Mouse (Mus musculus): ENCODE measurements around the gene Atp13a1.

The Atp13a1 gene

DNA sequence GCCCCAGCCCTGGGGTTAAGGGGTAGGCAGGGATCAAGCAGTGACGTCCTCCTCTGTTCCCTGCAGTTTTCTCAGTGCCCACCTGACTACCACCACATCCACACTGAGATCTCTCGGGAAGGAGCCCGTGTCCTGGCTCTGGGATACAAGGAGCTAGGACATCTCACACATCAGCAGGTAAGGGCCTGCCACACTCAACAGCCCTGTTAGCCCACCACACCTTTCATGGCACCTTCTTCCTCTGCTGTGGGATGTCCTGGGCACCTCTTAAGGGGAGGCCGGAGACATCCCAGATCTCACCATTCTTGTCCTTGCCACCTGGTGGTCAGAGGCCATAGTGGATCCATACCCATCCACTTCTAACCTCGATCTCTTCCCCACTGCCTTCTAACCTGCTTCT lies 9.0 kb downstream of the Atp13a1 start:
- DNase-seq (ENCODE audit: low read depth), result no peak

GRCm38 (mm10) chr8:69801796-69802195 lies 10.8 kb downstream of the Atp13a1 start:
- no peak for DNase-seq (ENCODE audit: low read depth)

- no peak for DNase-seq (ENCODE audit: low read depth)
Observed at GRCm38 (mm10) chr8:69802216-69802615, 11.3 kb downstream of the Atp13a1 start.

DNA sequence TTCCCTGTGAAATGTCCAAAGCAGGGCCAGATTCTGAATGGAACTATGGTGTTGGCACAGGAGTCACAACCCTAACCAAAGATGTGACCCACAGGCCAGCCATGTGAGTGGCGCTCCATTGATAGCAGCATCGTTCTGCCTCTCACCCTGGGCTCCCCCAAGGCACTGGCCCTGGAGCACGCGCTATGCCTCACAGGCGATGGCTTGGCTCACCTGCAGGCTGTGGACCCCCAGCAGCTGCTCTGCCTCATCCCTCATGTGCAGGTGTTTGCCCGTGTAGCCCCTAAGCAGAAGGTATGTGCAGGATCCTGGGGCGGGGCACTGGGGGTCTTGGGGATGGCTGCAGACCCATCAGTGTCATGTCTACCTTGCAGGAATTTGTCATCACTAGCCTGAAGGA lies 12.4 kb downstream of the Atp13a1 start:
- no peak for DNase-seq (ENCODE audit: low read depth)

DNA sequence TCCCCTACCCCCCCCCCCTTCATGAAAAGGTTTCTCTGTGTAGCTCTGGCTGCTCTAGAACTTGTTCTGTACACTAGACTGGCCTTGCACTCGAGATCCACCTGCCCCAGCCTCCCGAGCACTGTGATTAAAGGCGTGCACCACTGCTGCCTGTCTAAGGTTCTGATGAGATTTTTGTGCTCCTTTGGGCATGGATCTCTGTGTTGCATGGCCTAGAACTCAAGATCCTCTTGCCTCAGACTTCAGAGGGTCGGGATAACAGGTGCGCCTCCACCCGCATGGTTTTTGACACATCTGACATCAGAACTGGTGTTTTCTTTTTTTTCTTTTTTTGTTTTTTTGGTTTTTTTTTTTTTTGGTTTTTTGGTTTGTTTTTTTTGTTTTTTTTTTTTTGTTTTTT lies 13.6 kb downstream of the Atp13a1 start:
- DNase-seq (ENCODE audit: low read depth), result no peak

GRCm38 (mm10) chr8:69805086-69805485 lies 14.1 kb downstream of the Atp13a1 start:
- no peak for DNase-seq (ENCODE audit: low read depth)

DNA sequence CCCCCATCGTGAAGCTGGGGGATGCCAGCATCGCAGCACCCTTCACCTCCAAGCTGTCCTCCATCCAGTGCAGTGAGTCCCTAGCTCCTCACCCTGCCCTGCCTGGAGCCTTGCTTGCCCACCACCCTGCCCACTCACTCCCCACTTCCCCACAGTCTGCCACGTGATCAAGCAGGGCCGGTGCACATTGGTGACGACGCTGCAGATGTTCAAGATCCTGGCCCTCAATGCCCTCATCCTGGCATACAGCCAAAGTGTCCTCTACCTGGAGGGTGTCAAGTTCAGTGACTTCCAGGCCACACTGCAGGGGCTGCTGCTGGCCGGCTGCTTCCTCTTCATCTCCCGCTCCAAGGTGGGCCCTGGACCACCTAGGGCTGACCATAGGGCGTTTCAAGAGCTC lies 14.5 kb downstream of the Atp13a1 start:
- DNase-seq (ENCODE audit: low read depth), result no peak

DNA sequence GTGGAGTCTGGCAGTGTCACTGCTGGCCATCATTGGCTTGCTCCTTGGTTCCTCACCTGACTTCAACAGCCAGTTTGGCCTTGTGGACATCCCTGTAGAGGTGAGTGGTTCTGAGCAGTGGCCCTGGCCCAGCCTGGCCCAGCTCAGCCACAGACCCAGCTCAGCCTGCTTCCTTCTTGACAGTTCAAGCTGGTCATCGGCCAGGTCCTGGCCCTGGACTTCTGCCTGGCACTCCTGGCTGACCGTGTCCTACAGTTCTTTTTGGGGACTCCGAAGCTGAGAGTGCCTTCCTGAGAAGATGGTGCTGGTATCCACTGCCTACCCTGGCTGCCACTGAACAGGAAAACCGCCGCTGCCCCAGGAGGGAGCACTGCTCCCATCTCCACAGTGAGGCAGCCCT lies 16.3 kb downstream of the Atp13a1 start:
- no peak for DNase-seq (ENCODE audit: low read depth)

DNA sequence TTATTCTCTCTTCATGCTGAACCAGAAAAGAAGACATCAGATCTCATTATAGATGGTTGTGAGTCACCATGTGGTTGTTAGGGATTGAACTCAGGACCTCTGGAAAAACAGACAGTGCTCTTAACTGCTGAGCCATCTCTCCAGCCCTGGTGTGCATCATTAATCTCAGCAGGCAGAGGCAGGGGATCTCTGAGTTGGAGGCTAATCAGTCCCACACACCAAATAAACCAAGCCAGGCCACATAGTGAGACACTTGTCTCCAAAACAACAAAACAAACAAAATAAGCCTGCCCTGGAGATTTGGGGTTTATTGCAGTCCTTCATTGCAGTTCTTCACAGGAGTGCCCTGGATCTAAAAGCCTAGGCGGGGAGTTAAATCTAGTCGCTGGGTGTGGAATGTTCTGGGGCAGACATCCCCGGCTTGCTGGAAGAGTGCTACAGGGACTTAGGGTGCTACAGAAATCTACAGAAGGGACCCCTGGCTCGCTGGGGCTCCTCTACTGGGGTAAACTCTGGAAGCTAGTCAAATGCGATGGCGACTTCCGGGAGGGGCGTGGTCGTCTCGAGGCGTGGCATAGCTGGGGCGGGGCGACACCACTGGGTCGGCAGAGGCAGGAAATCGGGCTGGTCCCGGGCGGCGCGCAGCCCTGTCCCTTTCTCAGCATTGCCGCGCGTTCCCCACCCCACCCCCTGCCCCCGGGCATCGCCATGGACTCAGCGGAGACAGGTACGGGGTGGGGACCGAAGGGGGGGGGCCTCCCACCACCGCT lies 17.3 kb downstream of the Atp13a1 start, which contains the start of gene Gmip:
Gene Gmip (plus strand): TSS at position 586 of the 770 bp plus-strand sequence.
- DNase-seq (ENCODE audit: low read depth), result no peak

DNA sequence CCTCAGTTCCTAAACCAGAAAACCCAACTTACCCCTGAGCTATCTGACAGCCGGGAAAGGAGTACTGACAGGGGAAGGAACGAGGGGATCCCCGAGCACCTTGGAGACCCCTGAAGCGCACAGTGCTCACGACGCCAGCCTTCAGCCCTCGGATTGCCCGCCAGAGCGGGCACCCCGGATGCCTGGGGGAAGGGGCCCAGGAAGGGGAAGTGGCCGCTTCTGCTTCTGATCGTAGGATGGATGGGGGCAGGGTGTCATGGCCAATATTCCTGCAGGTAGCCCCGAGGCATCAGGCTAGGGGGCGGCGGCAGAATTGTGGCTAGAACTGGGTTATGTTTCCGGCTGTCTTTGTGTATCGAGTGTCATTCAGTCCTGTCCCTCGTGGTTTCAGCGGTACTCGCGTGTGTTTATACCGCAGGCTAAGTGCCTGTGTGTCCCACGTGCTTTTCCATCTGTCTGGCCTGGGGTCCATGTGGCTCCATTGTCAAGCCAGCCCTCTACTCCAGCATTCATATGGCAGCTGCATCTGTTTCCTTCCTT lies 18.0 kb downstream of the Atp13a1 start:
- no peak for DNase-seq (ENCODE audit: low read depth)

DNA sequence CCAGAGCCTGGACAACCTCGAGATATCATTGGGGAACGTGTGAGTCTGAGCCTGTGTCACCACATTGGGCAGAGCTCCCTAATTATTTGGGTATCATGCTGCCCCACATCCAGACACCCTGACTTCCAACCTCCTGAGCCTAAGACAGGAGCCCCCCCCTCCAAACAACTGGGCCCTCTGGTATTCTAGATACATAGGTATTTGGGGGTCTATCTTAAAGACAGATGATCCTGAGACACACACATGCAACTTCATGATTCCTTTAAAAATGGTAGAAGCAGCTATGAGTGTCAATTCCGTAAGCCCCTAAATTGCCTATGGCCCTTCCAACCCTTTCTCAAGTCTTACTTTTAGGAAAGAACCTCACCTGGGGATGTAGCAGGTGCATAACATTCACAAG lies 18.9 kb downstream of the Atp13a1 start:
- no peak for DNase-seq (ENCODE audit: low read depth)

- DNase-seq (ENCODE audit: low read depth), result no peak
Observed at GRCm38 (mm10) chr8:69814881-69815280, 23.9 kb downstream of the Atp13a1 start.

DNA sequence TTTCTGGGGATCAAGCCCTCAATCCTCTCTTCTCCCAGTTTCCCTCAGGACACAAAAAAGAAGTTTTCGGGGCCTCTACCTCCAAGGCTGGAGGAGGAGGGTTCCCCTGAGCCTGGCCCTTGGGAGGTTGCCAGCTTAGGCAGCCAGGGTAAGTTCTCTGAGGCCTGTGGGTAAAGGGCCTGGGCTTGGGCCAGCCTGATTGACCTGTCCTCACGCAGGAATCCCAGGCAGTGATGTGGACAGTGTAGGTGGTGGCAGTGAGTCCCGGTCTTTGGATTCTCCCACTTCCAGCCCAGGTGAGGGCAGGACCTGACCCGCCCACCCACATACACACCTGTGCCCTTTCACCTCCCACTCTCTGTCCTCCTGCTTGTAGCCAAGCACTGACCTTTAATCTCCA lies 24.4 kb downstream of the Atp13a1 start:
- DNase-seq (ENCODE audit: low read depth), result no peak

GRCm38 (mm10) chr8:69820466-69820865 lies 29.5 kb downstream of the Atp13a1 start:
- no peak for DNase-seq (ENCODE audit: low read depth)

GRCm38 (mm10) chr8:69821971-69822385 lies 31.0 kb downstream of the Atp13a1 start:
- DNase-seq (ENCODE audit: low read depth), result peak; percentile 33

DNA sequence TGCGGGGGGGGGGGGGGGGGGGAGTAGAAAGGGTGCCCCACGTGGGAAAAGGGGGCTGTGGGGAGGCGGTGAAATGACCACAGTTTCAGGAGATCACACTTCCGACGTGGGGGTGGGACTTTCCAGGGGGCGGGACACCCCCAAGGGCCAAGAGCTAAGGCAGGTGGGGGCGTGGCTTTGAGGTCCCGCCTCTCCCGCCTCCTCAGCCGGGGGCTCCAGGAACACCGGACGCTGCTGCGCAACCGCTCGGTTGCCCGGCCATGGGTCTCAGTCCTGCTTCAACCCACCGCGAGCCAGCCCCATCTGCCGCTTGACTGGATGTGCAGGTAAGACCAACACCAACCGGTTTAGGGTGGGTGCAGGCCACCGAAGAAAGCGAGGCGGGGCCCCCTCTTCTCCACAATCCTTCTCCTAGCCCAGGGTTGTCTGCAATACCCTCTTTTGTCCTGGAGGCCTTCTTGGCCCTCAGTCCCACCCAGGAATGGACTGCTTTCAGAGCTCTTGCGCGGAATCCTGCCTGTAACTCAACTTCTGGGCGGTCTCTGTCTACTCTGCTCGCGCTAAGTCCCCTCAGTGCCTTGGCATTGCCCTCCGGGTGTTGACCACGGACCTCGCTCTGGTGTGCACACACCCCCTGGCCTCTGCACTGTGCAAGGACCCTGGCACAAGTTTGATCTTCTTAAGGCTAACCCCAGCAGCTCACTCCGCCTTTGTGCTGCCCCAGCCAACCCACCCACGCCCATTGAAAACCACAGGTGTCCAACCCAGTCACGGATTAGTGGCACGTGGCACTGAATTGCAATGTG lies 31.6 kb downstream of the Atp13a1 start, which contains the start of gene Lpar2:
Gene Lpar2 (plus strand): TSS at position 44 of the 806 bp plus-strand sequence.
- peak; percentile 69 for DNase-seq (ENCODE audit: low read depth)

DNA sequence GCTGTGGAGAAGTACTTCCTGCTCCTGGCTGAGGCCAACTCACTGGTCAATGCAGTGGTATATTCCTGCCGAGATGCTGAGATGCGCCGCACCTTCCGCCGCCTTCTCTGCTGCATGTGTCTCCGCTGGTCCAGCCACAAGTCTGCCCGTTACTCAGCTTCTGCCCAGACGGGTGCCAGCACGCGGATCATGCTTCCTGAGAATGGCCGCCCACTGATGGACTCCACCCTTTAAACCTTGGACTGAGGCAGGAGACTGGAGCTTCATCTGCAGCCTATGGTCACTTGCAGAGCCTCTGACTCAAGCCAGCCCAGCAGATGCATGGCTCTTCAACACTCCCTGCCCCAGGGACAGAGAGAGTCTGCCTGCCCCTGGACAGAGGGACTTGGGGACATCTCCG lies 35.4 kb downstream of the Atp13a1 start:
- DNase-seq (ENCODE audit: low read depth), result no peak

- DNase-seq (ENCODE audit: low read depth), result peak; percentile 86
Observed at GRCm38 (mm10) chr8:69832298-69832853, 41.4 kb downstream of the Atp13a1 start, which contains the start of gene Pbx4. Gene Pbx4, plus strand, starts transcription at chr8:69832491.

GRCm38 (mm10) chr8:69837057-69837682 lies 46.2 kb downstream of the Atp13a1 start:
- no peak for DNase-seq (ENCODE audit: low read depth)

DNA sequence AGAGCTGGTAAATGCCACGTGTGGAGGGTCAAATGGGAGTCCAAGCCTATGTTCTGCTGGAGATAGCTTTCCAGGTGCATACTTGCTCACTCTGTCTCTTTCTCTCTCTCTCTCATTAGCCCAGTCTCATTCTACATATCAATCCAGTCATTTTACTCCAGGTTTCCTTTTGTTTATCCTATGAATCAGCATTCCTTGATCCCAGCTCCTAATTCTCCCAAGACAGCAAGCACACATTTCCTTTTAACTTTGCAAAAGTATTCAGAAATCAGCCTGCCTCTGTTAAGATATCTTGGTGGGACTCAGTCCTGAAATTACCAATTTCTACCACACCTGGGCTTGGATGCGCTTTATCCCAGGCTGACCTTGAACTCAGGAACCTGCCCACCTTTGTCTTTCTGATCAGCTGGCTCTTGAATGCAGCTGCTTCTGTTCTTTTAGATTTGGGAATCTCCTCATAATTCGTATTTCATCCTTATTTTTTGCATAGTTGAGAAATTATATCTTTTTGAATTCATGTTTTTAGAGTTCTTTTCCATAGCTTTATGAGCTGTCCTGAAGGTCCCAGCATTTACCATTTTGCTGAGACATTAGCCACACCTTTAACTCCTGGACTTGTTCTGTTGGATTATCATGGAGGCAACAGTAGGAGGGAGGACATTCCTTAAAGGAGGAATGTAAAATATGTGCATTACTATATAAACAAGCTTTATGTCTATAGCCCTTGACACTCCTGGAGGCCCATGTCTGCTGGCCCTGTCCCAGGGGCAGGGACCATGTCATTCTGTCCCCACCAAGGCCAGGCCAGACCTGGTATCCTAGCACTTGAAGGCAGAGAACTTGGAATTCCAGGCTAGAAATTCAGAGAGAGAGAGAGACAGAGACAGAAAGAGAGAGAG lies 56.5 kb downstream of the Atp13a1 start:
- no peak for DNase-seq (ENCODE audit: low read depth)

DNA sequence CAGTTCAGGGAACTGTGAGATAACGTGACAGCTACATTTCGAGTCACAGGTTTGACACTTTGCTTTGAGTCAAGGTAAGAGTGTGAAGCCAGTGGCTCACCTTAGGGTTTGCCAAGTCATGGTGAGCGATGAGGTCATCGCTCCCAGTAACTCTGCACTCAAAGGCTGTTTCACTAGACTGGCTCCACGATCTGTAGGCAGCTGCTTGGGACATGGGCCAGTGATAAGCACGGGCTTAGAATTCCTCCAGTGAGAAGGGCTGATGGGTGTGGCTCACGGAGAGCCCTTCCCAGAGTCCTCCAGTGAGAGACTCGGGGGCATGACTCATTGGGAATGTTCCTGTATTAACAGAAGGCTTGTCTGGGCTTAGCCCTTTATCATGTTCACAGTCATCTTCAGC lies 58.0 kb downstream of the Atp13a1 start:
- DNase-seq (ENCODE audit: low read depth), result peak; percentile 73
